Mouse (Mus musculus) layer of hippocampus, postnatal 14 days (tissue): ENCODE data around the gene Stra6l. TPM values are rescaled to one million over a fixed set of nuclear protein-coding genes. Genes with fewer than 3 reads are reported as not detected.

Experiments
- DNase-seq, 2 experiments: peaks; one replicate each; pipeline ENCODE4 v3.0.0; 2021 to 2022; ENCODE audit warnings: low spot score in 2 of 2, mixed read lengths in 1 of 2
- total RNA-seq, 2 experiments: library from RNA; stranded (reverse); gene quantifications; 2 replicates each; pipeline ENCODE4 v1.2.3; 2021

The Stra6l gene
- total RNA-seq, 2 experiments from 2014 or later, result not detected

GRCm38 (mm10) chr4:45911256-45911655, 62.8 kb downstream of the Stra6l start:
- DNase-seq, result no peak

GRCm38 (mm10) chr4:45911876-45912275, 63.4 kb downstream of the Stra6l start:
- no peak for DNase-seq

GRCm38 (mm10) chr4:45917091-45917490, 68.6 kb downstream of the Stra6l start:
- no peak for DNase-seq

- DNase-seq, result no peak
Observed at GRCm38 (mm10) chr4:45921663-45922435, 73.4 kb downstream of the Stra6l start.

GRCm38 (mm10) chr4:45924011-45924410, 75.5 kb downstream of the Stra6l start:
- DNase-seq, result no peak

- DNase-seq, result no peak
Observed at GRCm38 (mm10) chr4:45928561-45928960, 80.1 kb downstream of the Stra6l start.

Other genes starting within 250 kb of the Stra6l start
- 10 to 100 TPM; 11.0 to 16.0 TPM for gene Aldh1b1, start 49.6 kb upstream of the Stra6l start, total RNA-seq
- 10 to 100 TPM; 37.1 to 43.7 TPM for gene Igfbpl1, start 21.7 kb upstream of the Stra6l start, total RNA-seq
- gene Ccdc180, start 41.6 kb downstream of the Stra6l start, total RNA-seq, result under 1 TPM; 0.38 to 0.71 TPM
- gene Tdrd7, start 116.7 kb downstream of the Stra6l start, total RNA-seq, result 10 to 100 TPM; 25.9 to 26.2 TPM
- 10 to 100 TPM; 11.9 to 13.5 TPM for gene Tmod1, start 190.3 kb downstream of the Stra6l start, total RNA-seq